Mouse (Mus musculus) liver, postnatal 0 days (tissue): ENCODE data around the gene Hrc. TPM values are rescaled to one million over a fixed set of nuclear protein-coding genes. Genes with fewer than 3 reads are reported as not detected.

ENCODE experiments used
- ATAC-seq: fragments of 200-750 bp; cut with Nextera tagmentation; 2 replicates; pipeline ENCODE4 v1.8.0; 2017; ENCODE audit warnings: mild to moderate bottlenecking, moderate library complexity
- DNase-seq: peaks from one replicate; pipeline ENCODE4 v3.0.0-alpha.2; 2016
- H3K27ac ChIP-seq: fragments of 300-500 bp; sonication (generic); 2 replicates; pipeline ENCODE4 v1.5.1; 2014; ENCODE audit warnings: antibody characterized with exemption, moderate library complexity, mild to moderate bottlenecking, low read depth
- H3K27me3 ChIP-seq: fragments of 300-500 bp; sonication (generic); 2 replicates; pipeline ENCODE4 v1.6.1; 2014; ENCODE audit warnings: low read length, control low read depth, mixed read lengths; ENCODE audit not compliant: insufficient read depth
- H3K36me3 ChIP-seq: fragments of 300-500 bp; sonication (generic); replicated peaks from 2 replicates; pipeline ENCODE4 v1.6.1; 2014; ENCODE audit warnings: mild to moderate bottlenecking, control low read depth, low read length, moderate library complexity, mixed read lengths; ENCODE audit not compliant: insufficient read depth
- H3K4me1 ChIP-seq: fragments of 300-500 bp; sonication (generic); 2 replicates; pipeline ENCODE4 v1.6.1; 2014; ENCODE audit warnings: antibody characterized with exemption, mild to moderate bottlenecking, control low read depth; ENCODE audit not compliant: insufficient read depth
- H3K4me2 ChIP-seq: fragments of 300-500 bp; sonication (generic); 2 replicates; pipeline ENCODE4 v1.6.1; 2014; ENCODE audit warnings: low read depth, mild to moderate bottlenecking, low read length, moderate library complexity, mixed read lengths
- H3K4me3 ChIP-seq: fragments of 300-500 bp; sonication (generic); 2 replicates; pipeline ENCODE4 v1.5.1; 2014; ENCODE audit warnings: low read depth, low read length
- H3K9ac ChIP-seq: fragments of 300-500 bp; sonication (generic); replicated peaks from 2 replicates; pipeline ENCODE4 v1.6.1; 2014; ENCODE audit warnings: mild to moderate bottlenecking, moderate library complexity
- H3K9me3 ChIP-seq: fragments of 300-500 bp; sonication (generic); 2 replicates; pipeline ENCODE4 v1.6.1; 2016; ENCODE audit warnings: mild to moderate bottlenecking, control low read depth, low read length, mixed read lengths
- CTCF ChIP-seq: sonication (generic); IDR thresholded peaks from 2 replicates; pipeline ENCODE4 v1.5.1; 2016; ENCODE audit warnings: antibody characterized with exemption, low read depth
- EP300 ChIP-seq: IDR thresholded peaks from 2 replicates; pipeline ENCODE4 v1.6.1; 2016; ENCODE audit warnings: antibody characterized with exemption, low read depth, mild to moderate bottlenecking
- WGBS: fragments of 180-500 bp; shearing (Covaris S2); extraction: QIAGEN DNeasy Blood & Tissue Kit; methylation state at CpG from one replicate; pipeline ENCODE4 v1.1.7; 2014; ENCODE audit not compliant: insufficient replicate concordance; 5-methylcytosine and 5-hydroxymethylcytosine counted together
- polyA plus RNA-seq: library from polyadenylated mRNA; unstranded; fragments of >200 nt; fragmentation: Nextera tagmentation; extraction: Ambion mirVana; gene quantifications from 2 replicates; pipeline ENCODE4 v1.2.1, GENCODE M21; 2015

The Hrc gene
- polyA plus RNA-seq, 1 experiment from 2014 or later, result 0.05 TPM

GRCm38 (mm10) chr7:45325800-45326199, 9.3 kb upstream of the Hrc start:
- no peaks in the 10 kb centered on the region for H3K27me3 ChIP-seq
- H3K27ac ChIP-seq, result no peak overlapping the region
- no peaks in the 10 kb centered on the region for H3K4me1 ChIP-seq
- H3K36me3 ChIP-seq, result no peaks in the 10 kb centered on the region
- no peak overlapping the region for H3K9ac ChIP-seq
- H3K4me2 ChIP-seq, result no peak overlapping the region
- H3K4me3 ChIP-seq, result no peak overlapping the region
- no peak for ATAC-seq
- no peak for DNase-seq
- H3K9me3 ChIP-seq, result no peaks in the 10 kb centered on the region
- TF ChIP-seq CTCF, result no peak
- no peak for TF ChIP-seq EP300

DNA sequence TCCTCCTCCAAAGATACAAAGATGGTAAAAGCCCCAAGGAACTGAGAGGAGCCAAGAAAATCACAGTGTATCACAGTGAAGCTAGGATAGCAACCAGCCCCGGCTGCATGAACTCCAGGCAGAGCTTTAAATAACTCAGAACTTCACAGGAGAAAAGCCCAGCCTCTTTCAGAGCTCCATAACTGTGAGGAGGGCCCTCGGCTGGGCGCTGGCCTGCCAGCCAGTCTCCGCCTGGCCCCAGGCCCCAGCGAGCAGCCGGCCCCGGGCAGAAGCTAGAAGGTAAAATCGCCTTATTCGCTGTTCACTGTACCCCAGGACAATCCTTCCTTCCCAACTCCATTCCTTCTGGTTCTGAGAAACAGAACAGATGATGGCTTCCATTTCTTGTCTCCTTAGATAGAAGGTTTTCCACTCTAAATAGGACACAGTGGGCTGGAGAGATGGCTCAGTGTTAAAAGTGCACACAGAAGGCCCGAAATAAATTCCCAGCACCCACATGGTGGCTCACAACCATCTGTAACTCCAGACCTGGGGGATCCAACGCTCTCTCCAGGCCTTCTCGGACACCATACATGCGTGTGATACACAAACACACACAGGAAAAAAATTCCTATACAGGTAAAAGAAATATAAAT, 6.1 kb upstream of the Hrc start:
- 80% methylated on average over 13 of the region's 13 CpGs for WGBS
- no peak overlapping the region for H3K4me2 ChIP-seq
- H3K27ac ChIP-seq, result no peak overlapping the region
- H3K9ac ChIP-seq, result no peak overlapping the region
- no peaks in the 10 kb centered on the region for H3K9me3 ChIP-seq
- H3K4me1 ChIP-seq, result peaks cover 14% of the 10 kb centered on the region
- ATAC-seq (no peak), DNase-seq (no peak)
- H3K36me3 ChIP-seq, result no peaks in the 10 kb centered on the region
- H3K4me3 ChIP-seq, result no peak overlapping the region
- TF ChIP-seq CTCF (no peak), EP300 (no peak)
- no peaks in the 10 kb centered on the region for H3K27me3 ChIP-seq

GRCm38 (mm10) chr7:45331502-45331901, 3.6 kb upstream of the Hrc start:
- H3K9ac ChIP-seq, result no peak overlapping the region
- 80% methylated on average over 6 of the region's 6 CpGs for WGBS
- DNase-seq (no peak), ATAC-seq (no peak)
- no peak overlapping the region for H3K4me3 ChIP-seq
- H3K36me3 ChIP-seq, result no peaks in the 10 kb centered on the region
- H3K27me3 ChIP-seq, result peaks cover 9% of the 10 kb centered on the region; the same call in 1 of the 2 replicates
- H3K4me2 ChIP-seq, result no peak overlapping the region
- TF ChIP-seq CTCF, result peak; percentile 31
- TF ChIP-seq EP300, result no peak
- H3K27ac ChIP-seq, result no peak overlapping the region
- peaks cover 16% of the 10 kb centered on the region for H3K4me1 ChIP-seq
- no peaks in the 10 kb centered on the region for H3K9me3 ChIP-seq

DNA sequence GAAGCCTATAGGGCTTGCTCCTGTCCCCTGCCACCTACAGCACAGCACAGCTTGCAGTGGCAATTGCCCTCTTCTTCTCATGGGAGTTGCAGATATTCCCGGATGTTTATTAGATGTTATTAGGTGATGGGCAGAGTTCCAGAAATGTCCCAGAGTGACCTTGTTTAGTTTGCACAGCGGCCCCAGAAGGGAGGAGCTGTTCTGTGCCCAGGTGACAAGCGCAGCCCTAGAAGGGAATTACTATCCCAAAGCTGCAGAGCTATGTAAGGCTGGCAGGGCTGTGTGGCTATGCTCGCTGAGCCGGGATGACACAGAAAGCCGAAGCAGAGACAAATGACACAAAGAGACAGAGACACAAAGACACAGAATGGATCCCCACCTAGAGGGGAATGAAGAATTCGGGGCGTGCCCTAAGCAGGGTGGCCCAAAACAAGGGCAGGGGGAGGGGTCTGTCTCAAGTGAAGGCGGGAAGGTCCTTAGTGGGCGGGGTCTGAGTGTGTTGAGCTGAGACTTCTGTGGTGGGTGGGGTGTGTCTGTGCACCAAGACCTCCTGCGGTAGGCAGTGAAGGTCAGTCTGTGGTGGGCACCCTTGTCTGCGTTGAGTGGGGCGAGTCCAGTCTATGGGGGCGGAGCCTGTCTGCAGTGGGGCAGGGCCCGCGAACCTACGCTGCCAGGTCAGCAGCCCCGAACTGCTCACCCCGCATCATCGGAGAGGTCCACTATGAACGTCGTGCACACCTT, 2.2 kb upstream of the Hrc start:
- WGBS, result 6% methylated on average over 22 of the region's 22 CpGs
- no peak for TF ChIP-seq CTCF
- no peak for TF ChIP-seq EP300
- ATAC-seq (peak; percentile 76), DNase-seq (peak; percentile 44)
- 0 out of 2 replicates have a peak overlapping the region, but pooled peaks have one; percentile 9 for H3K27ac ChIP-seq
- no peaks in the 10 kb centered on the region for H3K9me3 ChIP-seq
- H3K36me3 ChIP-seq, result no peaks in the 10 kb centered on the region
- peaks cover 17% of the 10 kb centered on the region for H3K4me1 ChIP-seq
- H3K27me3 ChIP-seq, result peaks cover 16% of the 10 kb centered on the region; the same call in 1 of the 2 replicates
- H3K9ac ChIP-seq, result peak overlapping the region; percentile 63
- peak overlapping the region; percentile 79 for H3K4me2 ChIP-seq
- H3K4me3 ChIP-seq, result peak overlapping the region; percentile 58

- TF ChIP-seq CTCF, result no peak
- TF ChIP-seq EP300, result no peak
- H3K9ac ChIP-seq, result peak within 1 kb of the TSS; percentile 63
- ATAC-seq (peak; percentile 46; the same call in 1 of the 2 replicates), DNase-seq (peak; percentile 81)
- H3K9me3 ChIP-seq, result no peaks in the 10 kb centered on the region
- peaks cover 23% of the 10 kb centered on the region; the same call in 1 of the 2 replicates for H3K27me3 ChIP-seq
- 1% methylated on average over 38 of the region's 38 CpGs for WGBS
- no peaks in the 10 kb centered on the region for H3K36me3 ChIP-seq
- H3K4me1 ChIP-seq, result peaks cover 22% of the 10 kb centered on the region
- peak within 1 kb of the TSS; percentile 79 for H3K4me2 ChIP-seq
- H3K27ac ChIP-seq, result peak within 1 kb of the TSS; percentile 9; the same call in 1 of the 2 replicates
- peak within 1 kb of the TSS; percentile 58 for H3K4me3 ChIP-seq
Measured at GRCm38 (mm10) chr7:45333431-45333982, 1.6 kb upstream of the Hrc start, which contains the start of gene Trpm4. TSS of gene Trpm4 (minus strand) at chr7:45333780.

- no peak for ATAC-seq
Measured at GRCm38 (mm10) chr7:45334605-45335004, 485 bp upstream of the Hrc start.

More at GRCm38 (mm10) chr7:45334605-45335004, 485 bp upstream of the Hrc start:
- no peak for DNase-seq
- WGBS, result 55% methylated on average over 3 of the region's 3 CpGs
- H3K9me3 ChIP-seq, result no peaks in the 10 kb centered on the region
- H3K27ac ChIP-seq, result no peak overlapping the region
- peaks cover 32% of the 10 kb centered on the region; the same call in 1 of the 2 replicates for H3K27me3 ChIP-seq
- H3K36me3 ChIP-seq, result no peaks in the 10 kb centered on the region
- H3K9ac ChIP-seq, result no peak overlapping the region
- H3K4me3 ChIP-seq, result no peak overlapping the region
- no peak overlapping the region for H3K4me2 ChIP-seq
- no peak for TF ChIP-seq CTCF
- no peak for TF ChIP-seq EP300
- H3K4me1 ChIP-seq, result peaks cover 33% of the 10 kb centered on the region
